Mouse (Mus musculus): ENCODE measurements at regions not wholly inside any gene's neighbourhood (a gene's known extent, or its start where the extent isn't known, plus 50 kb on each side); places are given as distances from the start of the nearest gene placed in this dataset.

- DNase-seq (ENCODE audit: low read depth) = no peak
These were observed 58.9 kb upstream of the Ankrd1 start for GRCm38 (mm10) chr19:36178828-36179251.

- DNase-seq (ENCODE audit: low read depth) = no peak
These were observed 60.4 kb upstream of the Ankrd1 start for GRCm38 (mm10) chr19:36180329-36180728.

- DNase-seq (ENCODE audit: low read depth) = no peak
These were observed 61.6 kb upstream of the Ankrd1 start for GRCm38 (mm10) chr19:36181535-36181934.

GRCm38 (mm10) chr19:36183127-36183526 is 63.2 kb upstream of the Ankrd1 start:
- DNase-seq (ENCODE audit: low read depth) = peak; percentile 86

GRCm38 (mm10) chr19:36189662-36190061 is 69.8 kb upstream of the Ankrd1 start:
- no peak for DNase-seq (ENCODE audit: low read depth)

GRCm38 (mm10) chr19:36191641-36192040 is 71.7 kb upstream of the Ankrd1 start:
- DNase-seq (ENCODE audit: low read depth) = no peak

- no peak for DNase-seq (ENCODE audit: low read depth)
These were observed 84.4 kb upstream of the Ankrd1 start for GRCm38 (mm10) chr19:36204269-36204668.

- no peak for DNase-seq (ENCODE audit: low read depth)
These were observed 85.2 kb upstream of the Ankrd1 start for GRCm38 (mm10) chr19:36204965-36205718.

- DNase-seq (ENCODE audit: low read depth) = no peak
These were observed 87.9 kb upstream of the Ankrd1 start for GRCm38 (mm10) chr19:36207735-36208288.

GRCm38 (mm10) chr19:36208419-36208818 is 88.5 kb upstream of the Ankrd1 start:
- no peak for DNase-seq (ENCODE audit: low read depth)

GRCm38 (mm10) chr19:36213461-36213860 is 93.6 kb upstream of the Ankrd1 start:
- no peak for DNase-seq (ENCODE audit: low read depth)

- DNase-seq (ENCODE audit: low read depth) = no peak
These were observed 94.5 kb upstream of the Ankrd1 start for GRCm38 (mm10) chr19:36214188-36214968.

- no peak for DNase-seq (ENCODE audit: low read depth)
These were observed 97.3 kb upstream of the Ankrd1 start for GRCm38 (mm10) chr19:36217177-36217576.

GRCm38 (mm10) chr19:36217605-36218004 is 97.7 kb upstream of the Ankrd1 start:
- no peak for DNase-seq (ENCODE audit: low read depth)

- no peak for DNase-seq (ENCODE audit: low read depth)
These were observed 99.0 kb upstream of the Ankrd1 start for GRCm38 (mm10) chr19:36218921-36219320.

- no peak for DNase-seq (ENCODE audit: low read depth)
These were observed 101.2 kb upstream of the Ankrd1 start for GRCm38 (mm10) chr19:36221104-36221503.

GRCm38 (mm10) chr19:36221596-36221995 is 101.7 kb upstream of the Ankrd1 start:
- peak; percentile 26 for DNase-seq (ENCODE audit: low read depth)

GRCm38 (mm10) chr19:36222198-36222597 is 102.3 kb upstream of the Ankrd1 start:
- DNase-seq (ENCODE audit: low read depth) = peak; percentile 37

GRCm38 (mm10) chr19:36224518-36224917 is 104.6 kb upstream of the Ankrd1 start:
- peak; percentile 38 for DNase-seq (ENCODE audit: low read depth)

- no peak for DNase-seq (ENCODE audit: low read depth)
These were observed 105.7 kb upstream of the Ankrd1 start for GRCm38 (mm10) chr19:36225612-36226011.

GRCm38 (mm10) chr19:36227418-36228160 is 107.7 kb upstream of the Ankrd1 start:
- DNase-seq (ENCODE audit: low read depth) = no peak

- no peak for DNase-seq (ENCODE audit: low read depth)
These were observed 109.4 kb upstream of the Ankrd1 start for GRCm38 (mm10) chr19:36229315-36229714.
